Mouse (Mus musculus) intestine, postnatal 0 days (tissue): ENCODE data around the gene Ckap5. TPM values are rescaled to one million over a fixed set of nuclear protein-coding genes. Genes with fewer than 3 reads are reported as not detected.

Source experiments
- ATAC-seq: fragments of 200-750 bp; cut with Nextera tagmentation; 2 replicates; pipeline ENCODE4 v1.8.0; 2017; ENCODE audit warnings: mild to moderate bottlenecking, moderate TSS enrichment, moderate library complexity
- H3K27ac ChIP-seq: fragments of 300-500 bp; sonication (generic); 2 replicates; pipeline ENCODE4 v1.5.1; 2014; ENCODE audit warnings: mild to moderate bottlenecking, low read depth, low read length, moderate library complexity
- H3K27me3 ChIP-seq: fragments of 300-500 bp; sonication (generic); replicated peaks from 2 replicates; pipeline ENCODE4 v1.6.1; 2014; ENCODE audit warnings: low read length, mixed read lengths; ENCODE audit not compliant: control insufficient read depth, insufficient read depth
- H3K36me3 ChIP-seq: fragments of 300-500 bp; sonication (generic); 2 replicates; pipeline ENCODE4 v1.6.1; 2014; ENCODE audit warnings: mild to moderate bottlenecking, moderate library complexity; ENCODE audit not compliant: control insufficient read depth, insufficient read depth
- H3K4me1 ChIP-seq: fragments of 300-500 bp; sonication (generic); replicated peaks from 2 replicates; pipeline ENCODE4 v1.6.1; 2014; ENCODE audit warnings: antibody characterized with exemption, low read length, mixed read lengths; ENCODE audit not compliant: control insufficient read depth, insufficient read depth
- H3K4me2 ChIP-seq: fragments of 300-500 bp; sonication (generic); replicated peaks from 2 replicates; pipeline ENCODE4 v1.6.1; 2014; ENCODE audit warnings: low read depth, mild to moderate bottlenecking, moderate library complexity
- H3K4me3 ChIP-seq: fragments of 300-500 bp; sonication (generic); 2 replicates; pipeline ENCODE4 v1.5.1; 2014; ENCODE audit warnings: low read depth, low read length
- H3K9ac ChIP-seq: fragments of 300-500 bp; sonication (generic); 2 replicates; pipeline ENCODE4 v1.6.1; 2014; ENCODE audit warnings: mild to moderate bottlenecking, low read depth, low read length
- H3K9me3 ChIP-seq: fragments of 300-500 bp; sonication (generic); 2 replicates; pipeline ENCODE4 v1.6.1; 2016; ENCODE audit warnings: mixed run types; ENCODE audit not compliant: control insufficient read depth
- CTCF ChIP-seq: sonication (generic); IDR thresholded peaks from 2 replicates; pipeline ENCODE4 v1.5.1; 2016; ENCODE audit warnings: low read depth, mild to moderate bottlenecking, control low read depth, antibody characterized with exemption, moderate library complexity
- WGBS: fragments of 180-500 bp; shearing (Covaris S2); extraction: QIAGEN DNeasy Blood & Tissue Kit; methylation state at CpG from one replicate; pipeline ENCODE4 v1.1.7; 2014; 5-methylcytosine and 5-hydroxymethylcytosine counted together
- polyA plus RNA-seq: library from polyadenylated mRNA; unstranded; fragments of >200 nt; fragmentation: Nextera tagmentation; extraction: Ambion mirVana; gene quantifications from 2 replicates; pipeline ENCODE4 v1.2.1, GENCODE M21; 2015

Ckap5 gene
- polyA plus RNA-seq, 1 experiment from 2014 or later = 19.3 TPM

DNA sequence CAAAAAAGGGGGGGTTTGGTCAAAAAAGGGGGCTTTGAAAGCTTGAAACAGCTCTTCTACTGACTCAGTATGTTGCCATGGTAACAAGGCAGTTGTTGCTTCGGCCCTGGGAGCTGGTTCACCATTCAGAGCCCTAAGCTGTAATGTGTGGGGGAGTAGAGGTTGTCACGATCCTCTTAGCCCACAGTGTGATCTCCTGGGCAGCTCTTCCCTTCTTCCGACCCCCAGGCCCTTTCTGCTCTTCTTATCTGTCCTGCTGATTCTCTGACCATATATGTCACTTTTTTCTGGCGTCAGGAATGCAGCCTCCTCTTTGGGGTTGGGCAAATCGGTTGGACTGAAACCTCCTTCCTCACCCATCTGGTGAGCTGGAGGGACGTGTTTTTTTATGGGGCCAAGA, 126.3 kb downstream of the Ckap5 start:
- ATAC-seq = no peak
- no peak for TF ChIP-seq CTCF
- no peak overlapping the region for H3K9ac ChIP-seq
- no peaks in the 10 kb centered on the region; the same call in 1 of the 2 replicates for H3K4me1 ChIP-seq
- no peaks in the 10 kb centered on the region for H3K9me3 ChIP-seq
- WGBS = 48% methylated on average over 6 of the region's 6 CpGs
- H3K4me3 ChIP-seq = no peak overlapping the region
- no peaks in the 10 kb centered on the region for H3K27me3 ChIP-seq
- no peak overlapping the region for H3K4me2 ChIP-seq
- H3K27ac ChIP-seq = no peak overlapping the region
- peaks cover 42% of the 10 kb centered on the region for H3K36me3 ChIP-seq

GRCm38 (mm10) chr2:91655388-91655787, 128.8 kb downstream of the Ckap5 start:
- H3K27ac ChIP-seq = peak overlapping the region; percentile 75
- 37% methylated on average over 5 of the region's 5 CpGs for WGBS
- H3K4me2 ChIP-seq = 0 out of 2 replicates have a peak overlapping the region, but pooled peaks have one; percentile 24
- H3K4me3 ChIP-seq = no peak overlapping the region
- peak; percentile 67 for ATAC-seq
- TF ChIP-seq CTCF = no peak
- no peak overlapping the region for H3K9ac ChIP-seq
- H3K27me3 ChIP-seq = no peaks in the 10 kb centered on the region
- H3K9me3 ChIP-seq = no peaks in the 10 kb centered on the region
- no peaks in the 10 kb centered on the region; the same call in 1 of the 2 replicates for H3K4me1 ChIP-seq
- peaks cover 64% of the 10 kb centered on the region for H3K36me3 ChIP-seq

GRCm38 (mm10) chr2:91655827-91656226, 129.3 kb downstream of the Ckap5 start:
- no peaks in the 10 kb centered on the region for H3K27me3 ChIP-seq
- H3K9me3 ChIP-seq = no peaks in the 10 kb centered on the region
- ATAC-seq = no peak
- H3K9ac ChIP-seq = no peak overlapping the region
- 0 out of 2 replicates have a peak overlapping the region, but pooled peaks have one; percentile 24 for H3K4me2 ChIP-seq
- no peak for TF ChIP-seq CTCF
- peaks cover 64% of the 10 kb centered on the region for H3K36me3 ChIP-seq
- no peaks in the 10 kb centered on the region; the same call in 1 of the 2 replicates for H3K4me1 ChIP-seq
- no peak overlapping the region for H3K4me3 ChIP-seq
- H3K27ac ChIP-seq = no peak overlapping the region
- WGBS = 51% methylated on average over 6 of the region's 6 CpGs

DNA sequence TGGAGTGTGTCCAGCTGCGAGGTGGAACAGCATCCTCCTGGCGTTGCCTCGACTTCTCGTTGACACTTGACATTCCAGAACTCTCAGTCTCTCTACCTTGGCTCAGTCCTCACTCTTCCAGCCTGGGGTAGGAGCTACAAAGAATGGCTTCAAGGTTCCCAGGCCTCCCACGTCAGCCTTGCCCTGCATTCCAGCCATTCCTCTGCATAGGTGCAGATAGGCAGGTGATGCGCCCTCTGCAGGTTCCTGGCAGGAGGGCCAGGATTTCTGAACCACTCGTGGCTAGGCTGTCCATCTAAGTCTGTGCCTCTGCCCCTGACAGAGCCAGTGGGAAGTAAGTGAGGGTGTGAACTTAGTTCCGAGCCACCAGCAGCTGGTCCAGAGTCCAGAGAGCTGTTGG, 130.2 kb downstream of the Ckap5 start:
- WGBS = 50% methylated on average over 8 of the region's 8 CpGs
- peak; percentile 71 for TF ChIP-seq CTCF
- Histone ChIP-seq H3K4me2 (no peak overlapping the region), H3K9me3 (no peaks in the 10 kb centered on the region), H3K36me3 (peaks cover 74% of the 10 kb centered on the region), H3K27me3 (no peaks in the 10 kb centered on the region), H3K4me1 (no peaks in the 10 kb centered on the region), H3K4me3 (no peak overlapping the region), H3K9ac (0 out of 2 replicates have a peak overlapping the region, but pooled peaks have one; percentile 17), H3K27ac (no peak overlapping the region)
- ATAC-seq = peak; percentile 45

DNA sequence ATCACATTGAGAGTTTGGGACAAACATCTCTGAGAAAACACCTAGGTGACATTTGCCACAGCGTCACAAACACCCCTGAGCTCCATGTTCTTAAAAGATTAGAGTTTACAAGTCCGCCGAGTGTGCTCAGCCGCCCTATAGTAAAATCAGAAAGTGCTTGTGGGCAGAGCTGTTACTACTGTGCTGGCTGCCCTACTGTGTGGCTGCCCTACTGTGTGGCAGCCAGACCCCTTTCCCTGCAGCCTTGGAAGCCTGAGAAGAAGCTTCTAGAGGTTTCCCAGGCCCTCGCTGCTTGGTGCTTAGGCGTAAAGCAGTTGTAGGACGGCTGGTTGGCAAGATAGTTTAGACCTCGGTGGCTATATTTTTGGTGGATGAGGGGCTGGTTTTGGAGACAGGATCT, 133.1 kb downstream of the Ckap5 start:
- Histone ChIP-seq H3K4me1 (no peaks in the 10 kb centered on the region), H3K9ac (no peak overlapping the region), H3K27me3 (no peaks in the 10 kb centered on the region), H3K4me3 (no peak overlapping the region), H3K4me2 (no peak overlapping the region), H3K27ac (no peak overlapping the region), H3K9me3 (no peaks in the 10 kb centered on the region), H3K36me3 (peaks cover 90% of the 10 kb centered on the region)
- no peak for ATAC-seq
- WGBS = 95% methylated on average over 8 of the region's 8 CpGs
- TF ChIP-seq CTCF = no peak

- Histone ChIP-seq H3K9ac (no peak overlapping the region), H3K4me3 (no peak overlapping the region), H3K9me3 (no peaks in the 10 kb centered on the region), H3K4me2 (no peak overlapping the region), H3K27me3 (no peaks in the 10 kb centered on the region), H3K27ac (peak overlapping the region; percentile 54; the same call in 1 of the 2 replicates), H3K4me1 (no peaks in the 10 kb centered on the region), H3K36me3 (peaks cover 81% of the 10 kb centered on the region)
- TF ChIP-seq CTCF = no peak
- peak; percentile 43 for ATAC-seq
- 63% methylated on average over 6 of the region's 6 CpGs for WGBS
Observed at GRCm38 (mm10) chr2:91660981-91661380, 134.4 kb downstream of the Ckap5 start.

DNA sequence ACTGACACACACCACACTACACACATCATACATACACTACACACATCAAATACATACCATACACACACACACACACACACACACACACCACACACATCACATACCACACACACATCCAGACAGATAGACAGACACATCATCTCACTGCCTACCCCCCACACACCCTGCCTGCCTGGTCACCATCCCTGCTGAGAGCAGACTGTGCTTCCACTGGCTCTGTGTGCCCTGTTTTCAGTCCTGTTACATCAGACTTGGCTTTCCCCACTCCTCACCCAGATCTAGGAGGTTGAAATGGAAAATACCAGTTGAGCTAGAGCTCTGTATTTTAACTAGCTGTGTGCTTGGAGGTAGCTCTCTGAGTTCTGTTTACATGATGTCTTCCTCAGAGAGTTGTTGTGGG, 138.2 kb downstream of the Ckap5 start:
- no peak overlapping the region for H3K4me3 ChIP-seq
- H3K27me3 ChIP-seq = no peaks in the 10 kb centered on the region
- no peak overlapping the region for H3K27ac ChIP-seq
- no peak for TF ChIP-seq CTCF
- H3K4me1 ChIP-seq = no peaks in the 10 kb centered on the region
- ATAC-seq = no peak
- no peaks in the 10 kb centered on the region for H3K9me3 ChIP-seq
- no peak overlapping the region for H3K9ac ChIP-seq
- H3K4me2 ChIP-seq = no peak overlapping the region
- H3K36me3 ChIP-seq = peaks cover 84% of the 10 kb centered on the region
